Mouse (Mus musculus): ENCODE results near the gene Stat5a. TPM values are rescaled to one million over a fixed set of nuclear protein-coding genes. Genes with fewer than 3 reads are reported as not detected.

Stat5a gene
- polyA plus RNA-seq, 1 experiment = 6.9 TPM

GRCm38 (mm10) chr11:100888348-100888820 lies 29.2 kb downstream of the Stat5a start:
- no peaks in the 10 kb centered on the region for H3K27me3 ChIP-seq (ENCODE audit: control insufficient read depth, insufficient read depth, low read length)
- 74% methylated on average over 10 of the region's 10 CpGs for WGBS
- H3K4me1 ChIP-seq (ENCODE audit: control insufficient read depth, insufficient read depth, insufficient read length, low read length) = 0 out of 2 replicates have a peak, but pooled peaks cover 3% of the 10 kb centered on the region
- TF ChIP-seq CTCF (IDR thresholded peaks at IDR 0.05; ENCODE audit: extremely low read depth, insufficient read length, insufficient replicate concordance, low read depth, low read length) (no peak), POLR2A (IDR thresholded peaks at IDR 0.05; ENCODE audit: low read depth, low read length) (no peak)
- peaks cover 69% of the 10 kb centered on the region for H3K36me3 ChIP-seq (ENCODE audit: control insufficient read depth, insufficient read depth, low read length)
- no peak overlapping the region for H3K4me3 ChIP-seq (ENCODE audit: low read depth, low read length)
- no peak overlapping the region for H3K27ac ChIP-seq (ENCODE audit: insufficient read depth, low read depth, low read length)

- 89% methylated on average over 6 of the region's 6 CpGs for WGBS
- Histone ChIP-seq H3K27me3 (ENCODE audit: control insufficient read depth, insufficient read depth, low read length) (no peaks in the 10 kb centered on the region), H3K4me3 (ENCODE audit: low read depth, low read length) (no peak overlapping the region), H3K36me3 (ENCODE audit: control insufficient read depth, insufficient read depth, low read length) (peaks cover 79% of the 10 kb centered on the region), H3K4me1 (ENCODE audit: control insufficient read depth, insufficient read depth, insufficient read length, low read length) (0 out of 2 replicates have a peak, but pooled peaks cover 3% of the 10 kb centered on the region), H3K27ac (ENCODE audit: insufficient read depth, low read depth, low read length) (no peak overlapping the region)
- TF ChIP-seq POLR2A (IDR thresholded peaks at IDR 0.05; ENCODE audit: low read depth, low read length) = no peak
These were observed 31.3 kb downstream of the Stat5a start for GRCm38 (mm10) chr11:100890481-100890880.

DNA sequence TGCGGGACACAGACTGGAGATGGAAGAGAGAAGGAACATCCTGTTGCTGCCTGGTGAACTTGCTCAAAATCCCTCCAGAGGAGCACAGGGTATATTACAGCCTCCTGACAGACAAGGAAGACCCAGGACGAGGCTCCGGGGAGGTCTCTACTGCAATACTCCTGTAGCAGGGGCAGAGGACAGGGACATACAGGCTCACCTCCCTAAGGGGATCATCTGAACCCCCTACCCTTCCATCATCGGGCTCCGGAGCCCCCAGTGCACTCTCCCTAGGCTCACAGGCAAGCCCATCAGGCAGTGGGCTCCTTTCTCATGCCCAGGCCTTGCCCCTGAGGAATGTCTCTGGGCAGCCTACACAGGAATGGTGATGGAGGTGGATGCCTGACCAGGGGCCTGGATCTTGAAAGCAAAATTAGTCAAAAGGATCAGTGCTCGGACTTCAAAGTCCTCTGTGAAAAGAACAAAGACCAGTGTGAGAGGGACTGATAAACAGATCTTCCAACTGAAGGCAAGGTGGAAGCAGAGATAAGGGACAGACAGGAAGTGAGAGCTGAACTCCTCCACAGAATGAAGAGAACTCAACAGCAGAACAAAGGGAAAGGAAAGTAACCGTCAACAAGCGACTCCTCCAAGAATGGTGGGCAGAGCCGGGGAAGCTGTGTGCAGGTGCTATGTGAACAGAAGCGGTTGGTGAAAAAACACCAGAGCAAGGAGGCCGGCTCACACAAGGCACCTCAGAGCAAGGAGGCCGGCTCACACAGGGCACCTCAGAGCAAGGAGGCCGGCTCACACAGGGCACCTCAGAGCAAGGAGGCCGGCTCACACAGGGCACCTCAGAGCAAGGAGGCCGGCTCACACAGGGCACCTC lies 32.3 kb downstream of the Stat5a start:
- TF ChIP-seq CTCF (IDR thresholded peaks at IDR 0.05; ENCODE audit: extremely low read depth, insufficient read length, insufficient replicate concordance, low read depth, low read length) = no peak
- TF ChIP-seq POLR2A (IDR thresholded peaks at IDR 0.05; ENCODE audit: low read depth, low read length) = no peak
- Histone ChIP-seq H3K36me3 (ENCODE audit: control insufficient read depth, insufficient read depth, low read length) (peaks cover 78% of the 10 kb centered on the region), H3K27me3 (ENCODE audit: control insufficient read depth, insufficient read depth, low read length) (no peaks in the 10 kb centered on the region), H3K27ac (ENCODE audit: insufficient read depth, low read depth, low read length) (no peak overlapping the region), H3K4me1 (ENCODE audit: control insufficient read depth, insufficient read depth, insufficient read length, low read length) (no peaks in the 10 kb centered on the region), H3K4me3 (ENCODE audit: low read depth, low read length) (no peak overlapping the region)
- WGBS = 76% methylated on average over 15 of the region's 15 CpGs

- no peaks in the 10 kb centered on the region for H3K4me1 ChIP-seq (ENCODE audit: control insufficient read depth, insufficient read depth, insufficient read length, low read length)
- WGBS = 90% methylated on average over 5 of the region's 5 CpGs
- peaks cover 75% of the 10 kb centered on the region for H3K36me3 ChIP-seq (ENCODE audit: control insufficient read depth, insufficient read depth, low read length)
- no peak overlapping the region for H3K4me3 ChIP-seq (ENCODE audit: low read depth, low read length)
- TF ChIP-seq CTCF (IDR thresholded peaks at IDR 0.05; ENCODE audit: extremely low read depth, insufficient read length, insufficient replicate concordance, low read depth, low read length) (no peak), POLR2A (IDR thresholded peaks at IDR 0.05; ENCODE audit: low read depth, low read length) (no peak)
- no peaks in the 10 kb centered on the region for H3K27me3 ChIP-seq (ENCODE audit: control insufficient read depth, insufficient read depth, low read length)
- no peak overlapping the region for H3K27ac ChIP-seq (ENCODE audit: insufficient read depth, low read depth, low read length)
These were observed 33.3 kb downstream of the Stat5a start for GRCm38 (mm10) chr11:100892435-100892834.

DNA sequence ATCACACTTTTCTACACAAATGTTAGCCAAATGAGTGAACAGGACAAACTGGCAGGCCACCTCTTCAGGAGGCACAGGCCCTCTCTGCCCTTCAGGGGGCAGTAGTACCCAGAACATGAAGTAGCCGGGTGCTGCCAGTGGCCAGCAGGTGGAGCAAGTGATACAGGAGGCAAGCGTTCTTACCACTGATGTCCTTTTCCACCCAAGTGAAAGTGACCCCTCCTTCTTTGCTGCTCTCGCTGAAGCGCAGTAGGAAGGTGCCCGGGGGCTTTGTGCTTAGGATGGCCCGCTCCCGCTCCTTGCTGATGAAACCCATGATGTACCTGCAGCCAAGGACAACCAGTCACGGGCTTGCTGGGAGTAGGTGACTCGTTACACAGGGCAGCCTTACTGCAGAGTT lies 34.3 kb downstream of the Stat5a start:
- Histone ChIP-seq H3K27ac (ENCODE audit: insufficient read depth, low read depth, low read length) (no peak overlapping the region), H3K36me3 (ENCODE audit: control insufficient read depth, insufficient read depth, low read length) (peaks cover 76% of the 10 kb centered on the region), H3K4me3 (ENCODE audit: low read depth, low read length) (no peak overlapping the region), H3K27me3 (ENCODE audit: control insufficient read depth, insufficient read depth, low read length) (no peaks in the 10 kb centered on the region), H3K4me1 (ENCODE audit: control insufficient read depth, insufficient read depth, insufficient read length, low read length) (no peaks in the 10 kb centered on the region)
- 15% methylated on average over 9 of the region's 9 CpGs for WGBS
- TF ChIP-seq POLR2A (IDR thresholded peaks at IDR 0.05; ENCODE audit: low read depth, low read length) (no peak), CTCF (IDR thresholded peaks at IDR 0.05; ENCODE audit: extremely low read depth, insufficient read length, insufficient replicate concordance, low read depth, low read length) (peak; percentile 100)

GRCm38 (mm10) chr11:100894146-100894918 lies 35.2 kb downstream of the Stat5a start:
- H3K36me3 ChIP-seq (ENCODE audit: control insufficient read depth, insufficient read depth, low read length) = peaks cover 77% of the 10 kb centered on the region
- no peak overlapping the region for H3K4me3 ChIP-seq (ENCODE audit: low read depth, low read length)
- no peaks in the 10 kb centered on the region for H3K27me3 ChIP-seq (ENCODE audit: control insufficient read depth, insufficient read depth, low read length)
- H3K27ac ChIP-seq (ENCODE audit: insufficient read depth, low read depth, low read length) = no peak overlapping the region
- no peak for TF ChIP-seq POLR2A (IDR thresholded peaks at IDR 0.05; ENCODE audit: low read depth, low read length)
- TF ChIP-seq CTCF (IDR thresholded peaks at IDR 0.05; ENCODE audit: extremely low read depth, insufficient read length, insufficient replicate concordance, low read depth, low read length) = no peak
- WGBS = 86% methylated on average over 9 of the region's 9 CpGs
- H3K4me1 ChIP-seq (ENCODE audit: control insufficient read depth, insufficient read depth, insufficient read length, low read length) = no peaks in the 10 kb centered on the region

- 80% methylated on average over 10 of the region's 10 CpGs for WGBS
- Histone ChIP-seq H3K27ac (ENCODE audit: insufficient read depth, low read depth, low read length) (no peak overlapping the region), H3K4me1 (ENCODE audit: control insufficient read depth, insufficient read depth, insufficient read length, low read length) (no peaks in the 10 kb centered on the region), H3K4me3 (ENCODE audit: low read depth, low read length) (no peak overlapping the region), H3K36me3 (ENCODE audit: control insufficient read depth, insufficient read depth, low read length) (peaks cover 72% of the 10 kb centered on the region), H3K27me3 (ENCODE audit: control insufficient read depth, insufficient read depth, low read length) (no peaks in the 10 kb centered on the region)
- TF ChIP-seq POLR2A (IDR thresholded peaks at IDR 0.05; ENCODE audit: low read depth, low read length) = no peak
- no peak for TF ChIP-seq CTCF (IDR thresholded peaks at IDR 0.05; ENCODE audit: extremely low read depth, insufficient read length, insufficient replicate concordance, low read depth, low read length)
These were observed 36.9 kb downstream of the Stat5a start for GRCm38 (mm10) chr11:100896078-100896477.
